Mouse (Mus musculus): ENCODE data around the gene Stox1.

The Stox1 gene

GRCm38 (mm10) chr10:62664963-62665590 is 60.9 kb downstream of the Stox1 start:
- no peak for DNase-seq

- DNase-seq: no peak
Measured at GRCm38 (mm10) chr10:62664171-62664570, 61.8 kb downstream of the Stox1 start.

GRCm38 (mm10) chr10:62656711-62657110 is 69.2 kb downstream of the Stox1 start:
- no peak for DNase-seq

DNA sequence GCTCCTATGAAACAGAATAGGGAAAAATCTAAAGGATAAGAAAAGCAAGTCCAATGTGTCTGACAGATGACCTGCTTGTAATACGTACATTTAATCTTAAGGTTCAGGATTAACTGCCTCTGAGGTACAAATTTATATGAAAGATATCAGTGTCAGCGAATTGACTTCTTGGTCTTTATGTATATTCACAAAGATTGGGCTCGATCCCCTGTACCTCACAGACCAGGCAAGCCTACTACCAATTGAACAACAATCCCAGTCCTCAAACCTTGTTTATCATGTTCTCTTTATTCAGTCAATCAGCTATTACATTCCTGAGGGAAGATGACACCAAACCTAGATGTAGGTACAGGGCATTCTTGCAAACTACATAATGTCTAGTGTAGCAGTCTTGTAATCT is 74.0 kb downstream of the Stox1 start:
- no peak for DNase-seq

- peak; percentile 99 for DNase-seq
Measured at GRCm38 (mm10) chr10:62650881-62651810, 74.8 kb downstream of the Stox1 start, which contains the start of gene Ddx50. Gene Ddx50 (minus strand): TSS chr10:62651218.

- DNase-seq: no peak
Measured at GRCm38 (mm10) chr10:62650358-62650782, 75.6 kb downstream of the Stox1 start.

All from cerebellum, adult 11 months (tissue).